ENCODE assay signal across 8 mouse cellular contexts in genomic region chr7:80024521-80025390, GRCm38 (mm10). TPM values are rescaled to one million over a fixed set of nuclear protein-coding genes. Genes with fewer than 3 reads are reported as not detected.
A peak's percentile ranks its signal among the peaks of the same experiment; 100 is the strongest.
DNase-seq lines count a peak whose midpoint lies in the region; ATAC-seq and TF ChIP-seq lines count a peak whose summit lies in the region.

TSS of gene Zfp710 (plus strand) at chr7:80024814.

- peak within 1 kb of the TSS; percentile 67 for H3K4me3 ChIP-seq in bone marrow macrophage, adult 2 months (ENCODE audit: insufficient read depth, low read length)
- peak within 1 kb of the TSS; percentile 94 for H3K4me3 ChIP-seq in forebrain, embryonic 10.5 days
- peak within 1 kb of the TSS; percentile 89 for H3K4me3 ChIP-seq in heart, embryonic 13.5 days
- H3K4me3 ChIP-seq in liver, embryonic 15.5 days (replicated peaks), result peak within 1 kb of the TSS; percentile 72
- H3K4me3 ChIP-seq in stomach, embryonic 16.5 days (replicated peaks; ENCODE audit: low read length), result peak within 1 kb of the TSS; percentile 81

- peak; percentile 50 to 57 for DNase-seq in B cell, adult 2 months
- peak; percentile 85 for DNase-seq in forebrain, embryonic 10.5 days (ENCODE audit: extremely low spot score, low spot score)
- DNase-seq in kidney, postnatal 10 days, result peak; percentile 93
- peak; percentile 80 for DNase-seq in neural tube, embryonic 10.5 days (ENCODE audit: extremely low spot score, low spot score)

- peak within 1 kb of the TSS; percentile 96 for H3K4me2 ChIP-seq in heart, embryonic 13.5 days
- peak within 1 kb of the TSS; percentile 94 for H3K4me2 ChIP-seq in liver, embryonic 15.5 days
- H3K4me2 ChIP-seq in stomach, embryonic 16.5 days (ENCODE audit: low read depth, low read length), result peak within 1 kb of the TSS; percentile 96

- peak; percentile 60 for ATAC-seq in heart, embryonic 13.5 days (ENCODE audit: extremely low read depth, insufficient number of reproducible peaks, low FRiP score, low TSS enrichment)
- peak; percentile 85 for ATAC-seq in liver, embryonic 15.5 days (ENCODE audit: insufficient read depth)
- peak; percentile 89 for ATAC-seq in stomach, embryonic 16.5 days (ENCODE audit: insufficient read depth, low FRiP score)

- H3K36me3 ChIP-seq in forebrain, embryonic 10.5 days (replicated peaks), result peaks cover 8% of the 10 kb centered on the region
- no peaks in the 10 kb centered on the region for H3K36me3 ChIP-seq in heart, embryonic 13.5 days
- H3K36me3 ChIP-seq in liver, embryonic 15.5 days (replicated peaks), result no peaks in the 10 kb centered on the region
- H3K36me3 ChIP-seq in stomach, embryonic 16.5 days (ENCODE audit: control insufficient read depth, insufficient read depth, low read length), result no peaks in the 10 kb centered on the region

- peak within 1 kb of the TSS; percentile 98 for H3K9ac ChIP-seq in heart, embryonic 13.5 days
- H3K9ac ChIP-seq in liver, embryonic 15.5 days, result peak within 1 kb of the TSS; percentile 68
- H3K9ac ChIP-seq in stomach, embryonic 16.5 days (ENCODE audit: low read length), result peak within 1 kb of the TSS; percentile 93

- TF ChIP-seq POLR2A in bone marrow macrophage, adult 2 months (IDR thresholded peaks at IDR 0.05; ENCODE audit: borderline replicate concordance, low read depth, low read length), result no peak

- peaks cover 32% of the 10 kb centered on the region for H3K4me1 ChIP-seq in bone marrow macrophage, adult 2 months (ENCODE audit: control insufficient read depth, insufficient read depth, low read length)
- peaks cover 51% of the 10 kb centered on the region for H3K4me1 ChIP-seq in forebrain, embryonic 10.5 days
- peaks cover 38% of the 10 kb centered on the region for H3K4me1 ChIP-seq in heart, embryonic 13.5 days
- H3K4me1 ChIP-seq in liver, embryonic 15.5 days (replicated peaks), result peaks cover 47% of the 10 kb centered on the region
- peaks cover 4% of the 10 kb centered on the region; the same call in 1 of the 2 replicates for H3K4me1 ChIP-seq in stomach, embryonic 16.5 days (ENCODE audit: control insufficient read depth, insufficient read depth, low read length)

- H3K9me3 ChIP-seq in forebrain, embryonic 10.5 days, result no peaks in the 10 kb centered on the region
- no peaks in the 10 kb centered on the region for H3K9me3 ChIP-seq in heart, embryonic 13.5 days
- H3K9me3 ChIP-seq in liver, embryonic 15.5 days (replicated peaks), result no peaks in the 10 kb centered on the region
- H3K9me3 ChIP-seq in stomach, embryonic 16.5 days (replicated peaks; ENCODE audit: control insufficient read depth, low read length), result no peaks in the 10 kb centered on the region

- H3K27ac ChIP-seq in bone marrow macrophage, adult 2 months (ENCODE audit: insufficient read depth, low read depth, low read length), result peak within 1 kb of the TSS; percentile 96
- peak within 1 kb of the TSS; percentile 99 for H3K27ac ChIP-seq in forebrain, embryonic 10.5 days
- peak within 1 kb of the TSS; percentile 98 for H3K27ac ChIP-seq in heart, embryonic 13.5 days (replicated peaks)
- peak within 1 kb of the TSS; percentile 93 for H3K27ac ChIP-seq in liver, embryonic 15.5 days (replicated peaks)
- peak within 1 kb of the TSS; percentile 98 for H3K27ac ChIP-seq in stomach, embryonic 16.5 days (ENCODE audit: low read length)

- no peak for TF ChIP-seq CTCF in bone marrow macrophage, adult 2 months (IDR thresholded peaks at IDR 0.05; ENCODE audit: low read depth, low read length)

- no peaks in the 10 kb centered on the region for H3K27me3 ChIP-seq in forebrain, embryonic 10.5 days (ENCODE audit: poor library complexity, severe bottlenecking)
- H3K27me3 ChIP-seq in heart, embryonic 13.5 days (replicated peaks), result no peaks in the 10 kb centered on the region
- peaks cover 54% of the 10 kb centered on the region for H3K27me3 ChIP-seq in liver, embryonic 15.5 days
- H3K27me3 ChIP-seq in stomach, embryonic 16.5 days (ENCODE audit: control insufficient read depth, insufficient read depth, low read length), result no peaks in the 10 kb centered on the region

- under 1% methylated on average over 42 of the region's 42 CpGs for WGBS in forebrain, embryonic 10.5 days
- WGBS in heart, embryonic 13.5 days, result 1% methylated on average over 42 of the region's 42 CpGs
- WGBS in liver, embryonic 15.5 days (ENCODE audit: insufficient replicate concordance), result 2% methylated on average over 42 of the region's 42 CpGs
- WGBS in stomach, embryonic 16.5 days, result 1% methylated on average over 42 of the region's 42 CpGs

RNA-seq across cellular contexts. Expression of gene Zfp710, which starts in this region (rescaled TPM):
- 125 and 138 TPM in 2 replicates for polyA plus RNA-seq in bone marrow macrophage, adult 2 months (2012; ENCODE audit: insufficient read depth, insufficient read length, missing spikeins)
- polyA plus RNA-seq in forebrain, embryonic 10.5 days (2016; fragmentation: Nextera tagmentation; extraction: Ambion mirVana), result 33.3 and 33.4 TPM in 2 replicates
- 11.6 and 12.1 TPM in 2 replicates for polyA plus RNA-seq in heart, embryonic 13.5 days (2015; fragmentation: Nextera tagmentation; extraction: Ambion mirVana)
- polyA plus RNA-seq in liver, embryonic 15.5 days (2015; fragmentation: Nextera tagmentation; extraction: Ambion mirVana), result 5.6 and 7.4 TPM in 2 replicates
- 14.3 and 16.7 TPM in 2 replicates for polyA plus RNA-seq in stomach, embryonic 16.5 days (2015; fragmentation: Nextera tagmentation; extraction: Ambion mirVana)

Comparison
In these comparisons a context has a peak if more than half of its experiments do, and no peak if none do; other contexts are left out.
1. Peak in every context shown above with its lines: DNase-seq, ATAC-seq, H3K4me3 ChIP-seq and H3K27ac ChIP-seq.